Mouse (Mus musculus) lung, adult 2 months (tissue): ENCODE measurements at regions not wholly inside any gene's neighbourhood (a gene's known extent, or its start where the extent isn't known, plus 50 kb on each side); places are given as distances from the start of the nearest gene placed in this dataset.

ENCODE experiments used
- CTCF ChIP-seq: fragments of 200-500 bp; IDR thresholded peaks from 2 replicates; pipeline ENCODE4 v1.5.1; 2011; ENCODE audit warnings: mild to moderate bottlenecking, low read length, control low read depth; ENCODE audit not compliant: insufficient read depth
- POLR2A ChIP-seq: fragments of 200-500 bp; IDR thresholded peaks from 2 replicates; pipeline ENCODE4 v1.6.1; 2011; ENCODE audit warnings: low read depth, mild to moderate bottlenecking, control low read depth, low read length, borderline replicate concordance; ENCODE audit errors: extremely low read depth

GRCm38 (mm10) chr8:26598520-26598919, 378.6 kb upstream of the Zfp703 start:
- TF ChIP-seq CTCF (no peak), POLR2A (no peak)
